Mouse (Mus musculus) WW6 (cell line): Measurements from ENCODE around the gene Lamb1.

Experiments
- DNase-seq: peaks from one replicate; pipeline ENCODE4 v3.0.0-alpha.2; 2013; ENCODE audit warnings: low read depth, low spot score

Lamb1 gene

DNA sequence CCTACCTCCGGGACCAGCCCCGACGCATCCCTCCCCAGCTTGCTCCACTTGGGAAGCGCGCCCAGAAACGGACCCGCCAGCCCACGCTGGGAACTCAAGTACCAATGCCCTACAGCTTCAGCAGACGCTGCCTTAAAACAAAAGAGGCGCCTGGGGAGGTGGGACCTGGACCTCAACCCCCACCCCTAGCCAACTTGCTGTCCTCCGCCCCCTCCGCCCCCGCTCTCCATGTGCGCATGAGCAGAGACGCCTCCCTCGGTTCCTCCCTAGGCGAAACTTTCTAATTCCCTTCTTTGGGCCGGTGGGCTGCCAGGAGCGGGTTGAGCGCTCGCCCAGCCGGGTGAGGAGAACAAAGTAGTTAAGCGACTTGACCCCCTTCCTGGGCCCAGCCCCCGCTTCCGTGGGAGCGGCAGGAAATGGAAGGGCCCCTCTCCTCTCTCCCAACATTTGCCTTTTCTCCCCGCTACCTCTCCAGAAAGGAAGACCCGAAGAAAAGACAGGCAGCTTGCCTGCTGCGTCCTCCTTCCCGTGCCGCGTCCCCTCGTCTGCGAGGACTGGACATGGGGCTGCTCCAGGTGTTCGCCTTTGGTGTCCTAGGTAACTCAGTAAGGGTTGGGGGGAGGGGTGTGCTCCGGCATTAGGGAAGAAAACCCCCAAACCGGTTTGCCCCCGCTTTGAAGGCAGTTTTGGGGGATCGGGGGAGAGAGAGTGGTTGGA, at the start of gene Lamb1:
TSS of gene Lamb1 (plus strand) at position 230 of the 717 bp plus-strand sequence.
- DNase-seq = peak; percentile 45

DNA sequence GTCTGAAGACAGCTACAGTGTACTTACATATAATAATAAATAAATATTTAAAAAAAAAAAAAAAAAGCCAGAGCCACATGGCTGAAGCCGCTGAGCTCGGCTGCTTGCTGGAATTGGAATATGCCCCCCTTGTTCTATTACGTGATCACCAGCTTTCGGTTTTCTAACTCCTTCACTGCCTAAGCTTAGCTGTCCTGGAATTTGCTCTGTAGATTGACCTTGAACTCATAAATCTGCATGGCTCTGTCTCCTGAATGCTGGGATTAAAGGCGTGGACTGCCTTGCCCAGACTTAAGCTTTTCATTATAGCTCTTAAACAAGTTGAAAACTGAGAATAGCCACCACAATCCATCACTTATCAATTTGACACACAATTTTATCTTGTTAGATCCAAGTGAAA, 47.8 kb upstream of the Lamb1 start:
- DNase-seq = no peak

- DNase-seq = no peak
Measured at GRCm38 (mm10) chr12:31218774-31219173, 46.3 kb upstream of the Lamb1 start.

- DNase-seq = no peak
Measured at GRCm38 (mm10) chr12:31221522-31221921, 43.5 kb upstream of the Lamb1 start.

GRCm38 (mm10) chr12:31222282-31222681, 42.8 kb upstream of the Lamb1 start:
- DNase-seq = no peak

- DNase-seq = no peak
Measured at GRCm38 (mm10) chr12:31222741-31223140, 42.3 kb upstream of the Lamb1 start.

GRCm38 (mm10) chr12:31225451-31225850, 39.6 kb upstream of the Lamb1 start:
- DNase-seq = peak; percentile 52

GRCm38 (mm10) chr12:31227167-31227566, 37.9 kb upstream of the Lamb1 start:
- no peak for DNase-seq

DNA sequence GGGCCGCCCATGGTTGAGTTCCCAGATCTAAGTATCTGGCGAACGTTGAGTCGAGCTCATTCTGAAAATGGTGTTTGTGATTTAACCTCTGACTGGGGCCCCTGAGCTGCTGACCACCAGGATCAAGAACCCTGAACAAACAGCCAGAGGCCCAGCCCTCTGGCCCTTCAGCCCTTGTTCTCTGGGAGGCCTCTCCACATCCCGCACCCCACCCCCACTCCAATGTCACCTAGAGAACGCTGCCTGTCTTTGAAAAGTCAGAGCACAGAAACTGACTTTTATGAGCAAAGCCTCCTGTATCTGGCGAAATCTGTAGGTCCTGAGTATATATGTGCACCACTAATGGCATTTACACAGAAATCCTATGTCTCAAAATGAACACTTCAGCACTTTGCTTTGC, 36.2 kb upstream of the Lamb1 start:
- DNase-seq = no peak

DNA sequence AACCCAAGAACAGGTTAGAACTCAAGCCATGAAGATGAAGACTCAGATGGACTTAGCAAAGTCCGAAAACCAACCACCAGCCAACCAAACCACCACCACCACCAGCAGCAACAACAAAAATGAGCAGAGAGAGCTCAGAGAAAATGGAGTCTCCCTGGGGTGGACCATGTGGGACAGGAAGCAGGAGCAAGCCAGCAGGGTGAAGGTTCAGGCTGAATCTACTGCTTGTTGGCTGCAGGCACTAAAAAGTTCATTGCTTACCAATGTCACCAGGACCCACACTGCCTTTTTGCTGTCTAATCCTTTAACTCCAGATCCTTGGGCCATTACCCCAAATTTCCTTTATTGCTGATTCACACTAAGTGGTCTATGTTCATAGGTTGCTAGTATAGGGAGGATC, 32.4 kb upstream of the Lamb1 start:
- DNase-seq = no peak

DNA sequence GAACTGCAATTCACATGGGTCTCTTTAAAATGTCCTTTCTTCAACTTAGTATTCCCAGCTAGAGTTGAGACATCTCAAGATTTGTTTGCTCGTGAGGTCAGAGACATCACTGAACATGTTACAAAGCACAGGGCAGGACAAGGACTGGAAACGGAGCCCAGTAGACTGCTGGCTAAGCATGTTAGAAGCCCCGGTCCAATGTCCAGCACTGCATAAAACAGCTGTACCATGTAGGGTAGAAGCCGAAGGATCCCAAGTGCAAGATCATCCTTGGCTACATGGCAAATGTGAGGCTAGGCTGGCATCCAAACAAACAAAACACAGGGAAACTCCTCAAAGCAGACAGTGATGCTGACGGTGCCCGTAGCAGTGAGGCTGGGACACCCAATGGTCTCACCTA, 30.0 kb upstream of the Lamb1 start:
- no peak for DNase-seq

- no peak for DNase-seq
Measured at GRCm38 (mm10) chr12:31236861-31237595, 28.0 kb upstream of the Lamb1 start.

- DNase-seq = no peak
Measured at GRCm38 (mm10) chr12:31239031-31239583, 25.9 kb upstream of the Lamb1 start.

DNA sequence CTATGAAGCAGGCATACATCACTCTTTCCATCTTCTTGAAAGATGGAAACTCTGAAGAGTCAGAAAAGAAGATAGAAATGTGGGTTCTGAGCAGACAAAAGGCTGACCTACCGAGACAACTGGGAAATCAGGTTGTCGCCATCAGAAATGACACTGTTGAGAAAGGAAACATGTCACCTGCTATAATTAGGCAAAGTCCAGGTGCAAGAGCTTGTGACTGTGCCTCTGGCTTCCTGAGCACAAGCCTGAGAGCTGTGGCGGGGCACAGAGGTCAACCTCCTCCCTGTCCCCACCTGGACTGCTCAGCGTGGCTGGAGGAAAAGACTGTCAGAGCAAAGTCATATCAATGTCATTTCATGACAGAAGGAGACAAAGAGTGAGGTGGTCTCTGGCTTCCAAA, 25.2 kb upstream of the Lamb1 start:
- no peak for DNase-seq

DNA sequence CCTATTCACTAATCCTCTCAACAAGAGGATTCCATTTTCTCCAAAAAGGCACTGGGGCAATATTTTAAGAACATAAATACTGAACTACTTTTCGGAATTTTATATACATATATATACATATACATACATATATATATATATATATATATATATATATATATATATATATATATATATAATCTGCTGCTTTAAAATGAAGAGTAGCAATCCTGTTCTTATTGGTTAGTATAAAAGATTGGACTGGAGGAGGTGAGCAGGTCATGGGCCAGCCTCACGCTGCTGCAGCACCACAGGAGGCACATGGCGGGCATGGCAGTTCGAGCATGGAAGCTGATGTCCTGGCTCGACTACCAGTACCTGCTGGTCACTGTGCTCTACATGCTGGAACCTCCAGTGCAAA, 24.6 kb upstream of the Lamb1 start, which contains the start of gene Gm6993:
TSS of gene Gm6993 (plus strand) at position 301 of the 400 bp plus-strand sequence.
- DNase-seq = no peak

DNA sequence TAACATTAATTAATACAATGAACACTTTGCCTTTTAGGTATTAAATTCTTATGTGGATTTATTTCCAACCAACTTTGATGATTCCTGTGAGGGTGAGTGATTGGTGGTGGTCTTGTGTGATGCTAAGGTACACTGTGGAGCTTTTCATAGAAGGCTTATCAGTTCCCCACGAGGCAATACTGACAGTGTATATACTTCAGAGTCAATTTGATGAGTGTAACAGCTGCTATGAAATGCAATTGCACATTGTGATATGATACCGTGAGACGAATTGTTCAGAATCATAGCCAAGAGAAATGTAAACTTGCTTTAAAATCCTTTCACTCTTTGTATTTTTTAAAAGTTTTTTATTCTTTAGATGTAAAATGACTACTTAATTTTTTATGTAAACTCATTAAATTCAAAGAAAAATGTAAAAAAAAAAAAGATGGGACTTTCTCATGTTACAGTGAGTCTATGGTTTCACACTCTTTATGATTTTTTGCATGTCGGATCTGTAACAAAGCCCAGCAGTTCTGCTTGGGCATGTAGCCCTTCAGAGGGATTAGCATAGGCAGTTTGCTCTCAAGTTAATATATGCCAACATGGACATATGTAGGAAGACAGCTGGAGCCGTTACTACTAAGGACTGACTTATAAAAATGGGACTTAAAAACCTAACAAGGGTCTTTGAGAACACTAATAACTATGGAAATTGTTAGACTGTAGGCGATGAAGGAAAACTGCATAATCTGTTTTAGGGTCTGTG, 23.3 kb upstream of the Lamb1 start:
- DNase-seq = no peak

DNA sequence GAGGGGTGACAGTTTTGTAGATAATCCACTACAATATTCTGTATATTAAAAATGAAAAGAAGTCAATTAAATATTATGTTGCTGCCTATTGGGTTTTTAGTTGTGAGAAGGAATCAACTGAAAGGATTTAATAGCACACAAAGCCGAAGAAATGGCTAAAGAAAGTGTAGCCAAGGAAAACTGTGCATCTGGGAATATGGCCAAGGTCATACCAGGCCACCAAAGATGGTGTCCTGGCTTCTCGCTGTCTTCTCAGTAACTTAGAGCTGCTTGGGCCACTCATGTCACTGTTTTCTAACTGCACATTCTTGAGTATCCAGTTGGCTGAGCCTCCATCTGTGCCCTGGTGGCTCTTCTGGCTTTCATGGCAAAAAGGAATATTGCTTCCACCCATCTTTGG, 21.0 kb upstream of the Lamb1 start:
- no peak for DNase-seq

GRCm38 (mm10) chr12:31244691-31245090, 20.3 kb upstream of the Lamb1 start:
- DNase-seq = no peak

DNA sequence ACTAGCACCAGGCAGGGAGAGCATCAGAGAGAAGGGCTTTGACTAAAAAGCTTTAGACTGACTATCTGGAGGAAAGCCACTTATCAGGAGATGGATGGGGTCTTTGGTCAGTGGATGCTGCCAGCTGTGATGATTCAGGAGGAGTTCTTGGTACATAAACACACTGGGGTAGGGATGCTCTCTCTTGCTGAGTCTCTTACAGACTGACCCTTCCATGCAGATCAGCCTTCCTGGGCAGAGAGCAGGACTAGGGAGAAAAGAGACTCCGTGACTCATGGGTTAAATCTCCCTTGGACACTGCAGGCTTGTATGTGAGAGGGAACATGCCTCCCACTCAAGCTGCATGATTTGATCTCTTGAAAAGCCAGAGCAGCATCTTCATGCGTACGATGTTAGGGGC, 18.9 kb upstream of the Lamb1 start:
- no peak for DNase-seq

DNA sequence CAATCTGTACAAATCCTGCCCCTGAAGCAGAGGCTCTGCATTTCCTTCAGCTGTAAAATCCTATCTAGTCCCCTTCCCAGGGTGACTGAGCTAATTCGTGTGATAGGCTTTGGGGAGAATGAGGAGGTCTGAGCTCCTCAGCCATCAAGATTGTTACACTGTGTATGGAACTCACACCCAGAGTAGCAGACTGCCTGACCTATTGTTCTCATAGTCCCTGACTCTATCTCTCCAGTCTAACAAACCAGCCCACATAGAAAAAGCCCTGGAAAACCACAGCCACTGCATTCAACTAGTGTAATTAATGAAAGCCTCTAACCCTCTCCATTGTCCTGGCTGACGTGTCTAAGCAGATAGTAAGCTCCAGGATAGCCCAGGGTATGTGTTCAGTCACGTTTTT, 18.4 kb upstream of the Lamb1 start:
- no peak for DNase-seq

DNA sequence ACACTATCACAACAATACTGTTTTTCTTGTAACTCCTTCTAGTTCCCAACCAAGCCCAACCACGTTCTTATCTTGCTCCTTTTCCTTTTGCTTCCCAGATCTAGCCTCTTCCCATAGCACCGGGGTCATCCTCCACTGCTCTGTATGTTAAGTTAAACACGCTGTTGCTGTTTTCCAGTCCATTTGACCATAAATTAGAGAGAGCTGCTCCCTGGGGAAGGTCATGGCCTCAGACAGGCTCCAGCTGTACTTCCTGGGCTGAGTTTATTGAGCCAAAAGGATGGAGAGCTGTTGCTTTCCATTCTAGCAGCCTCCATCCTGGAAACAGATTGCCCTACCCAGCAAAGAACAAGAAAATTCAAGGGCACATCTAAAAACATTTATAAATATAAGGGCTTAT, 16.9 kb upstream of the Lamb1 start:
- no peak for DNase-seq

DNA sequence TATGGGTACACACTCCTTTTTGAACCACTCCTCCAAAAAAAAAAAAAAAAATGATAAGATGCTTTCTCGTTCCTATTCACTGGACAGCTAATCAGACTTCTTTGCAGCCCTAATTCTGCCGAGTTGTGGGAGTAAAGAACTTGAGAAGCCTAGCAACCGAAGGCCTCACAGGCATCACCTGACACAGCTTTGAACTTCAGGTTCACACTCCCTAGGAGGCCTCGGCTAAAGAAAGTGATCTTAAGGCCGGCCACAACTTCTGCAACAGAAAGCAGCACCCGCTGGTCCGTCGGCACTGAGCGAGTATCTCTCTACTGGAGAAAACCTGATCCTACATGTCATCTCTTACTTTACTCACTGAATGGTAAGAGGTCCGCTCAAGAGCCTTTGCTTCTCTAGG, 16.4 kb upstream of the Lamb1 start:
- DNase-seq = no peak
